Mouse (Mus musculus) naive thymus-derived CD4-positive, alpha-beta T cell, adult 5 months (primary cell): ENCODE data around the gene Wnt16. TPM values are rescaled to one million over a fixed set of nuclear protein-coding genes. Genes with fewer than 3 reads are reported as not detected.

Experiments
- polyA plus RNA-seq: library from polyadenylated mRNA; unstranded; fragments of 100-300 nt; shearing (Covaris generic); gene quantifications from one replicate; pipeline ENCODE4 v1.2.1, GENCODE M21; 2017

Wnt16 gene
- not detected for polyA plus RNA-seq

GRCm38 (mm10) chr6:22288004-22288736 lies at the start of gene Wnt16:
Gene Wnt16 (plus strand): TSS chr6:22288227.

Other genes with a start within 250 kb of the Wnt16 start
- 166 TPM for gene Fam3c, start 68.0 kb downstream of the Wnt16 start, polyA plus RNA-seq